ENCODE assay signal across 7 mouse cellular contexts in genomic region chr6:122602992-122603322, GRCm38 (mm10). TPM values are rescaled to one million over a fixed set of nuclear protein-coding genes. Genes with fewer than 3 reads are reported as not detected.
DNase-seq lines count a peak whose midpoint lies in the region; ATAC-seq and TF ChIP-seq lines count a peak whose summit lies in the region.

No protein-coding gene starts in this region.

- no peak overlapping the region for H3K9ac ChIP-seq in neural tube, embryonic 12.5 days
- H3K9ac ChIP-seq in forebrain, embryonic 13.5 days: no peak overlapping the region; the same call in 1 of the 2 replicates
- peak overlapping the region; percentile 67 for H3K9ac ChIP-seq in liver, embryonic 13.5 days
- no peak overlapping the region for H3K9ac ChIP-seq in stomach, postnatal 0 days (ENCODE audit: low read length)

- no peaks in the 10 kb centered on the region for H3K4me1 ChIP-seq in neural tube, embryonic 12.5 days
- peaks cover 13% of the 10 kb centered on the region for H3K4me1 ChIP-seq in forebrain, embryonic 13.5 days
- peaks cover 7% of the 10 kb centered on the region; the same call in 1 of the 2 replicates for H3K4me1 ChIP-seq in liver, embryonic 13.5 days (replicated peaks)
- no peaks in the 10 kb centered on the region for H3K4me1 ChIP-seq in stomach, postnatal 0 days (replicated peaks; ENCODE audit: control insufficient read depth, insufficient read depth)

- H3K4me3 ChIP-seq in neural tube, embryonic 12.5 days: no peak overlapping the region
- no peak overlapping the region for H3K4me3 ChIP-seq in forebrain, embryonic 13.5 days
- H3K4me3 ChIP-seq in liver, embryonic 13.5 days (replicated peaks): peak overlapping the region; percentile 63
- H3K4me3 ChIP-seq in stomach, postnatal 0 days (ENCODE audit: low read depth, low read length): peak overlapping the region; percentile 55

- no peak for ATAC-seq in neural tube, embryonic 12.5 days (ENCODE audit: low FRiP score, low read depth)
- no peak for ATAC-seq in forebrain, embryonic 13.5 days
- ATAC-seq in liver, embryonic 13.5 days (ENCODE audit: low read depth): no peak
- no peak for ATAC-seq in stomach, postnatal 0 days (ENCODE audit: low FRiP score, low TSS enrichment)

- WGBS in neural tube, embryonic 12.5 days: 50% methylated on average over 1 of the region's 1 CpGs
- 50% methylated on average over 1 of the region's 1 CpGs for WGBS in forebrain, embryonic 13.5 days
- WGBS in liver, embryonic 13.5 days (ENCODE audit: insufficient replicate concordance): 3% methylated on average over 1 of the region's 1 CpGs
- 0% methylated on average over 1 of the region's 1 CpGs for WGBS in stomach, postnatal 0 days

- no peak for TF ChIP-seq EP300 in stomach, postnatal 0 days (optimal IDR thresholded peaks at IDR 0.05)

- H3K27ac ChIP-seq in neural tube, embryonic 12.5 days: no peak overlapping the region
- H3K27ac ChIP-seq in forebrain, embryonic 13.5 days: no peak overlapping the region
- H3K27ac ChIP-seq in liver, embryonic 13.5 days: peak overlapping the region; percentile 63; the same call in 1 of the 2 replicates
- peak overlapping the region; percentile 88 for H3K27ac ChIP-seq in stomach, postnatal 0 days (replicated peaks)

- no peak for DNase-seq in neural tube, embryonic 10.5 days (ENCODE audit: extremely low spot score, low spot score)
- no peak for DNase-seq in liver, embryonic 13.5 days
- DNase-seq in stomach, postnatal 0 days (ENCODE audit: low spot score): no peak
- no peak for DNase-seq in embryo, embryonic 10.5 days (ENCODE audit: low spot score)
- no peak for DNase-seq in layer of hippocampus, adult 18-20 months (ENCODE audit: low spot score in 2 of 2)

- no peaks in the 10 kb centered on the region for H3K9me3 ChIP-seq in neural tube, embryonic 12.5 days
- no peaks in the 10 kb centered on the region for H3K9me3 ChIP-seq in forebrain, embryonic 13.5 days (replicated peaks)
- H3K9me3 ChIP-seq in liver, embryonic 13.5 days (replicated peaks): no peaks in the 10 kb centered on the region
- no peaks in the 10 kb centered on the region for H3K9me3 ChIP-seq in stomach, postnatal 0 days (ENCODE audit: control insufficient read depth, low read length)

- no peak for TF ChIP-seq CTCF in stomach, postnatal 0 days (IDR thresholded peaks at IDR 0.05; ENCODE audit: low read depth)

- peak overlapping the region; percentile 63; the same call in 1 of the 2 replicates for H3K4me2 ChIP-seq in neural tube, embryonic 12.5 days (replicated peaks)
- H3K4me2 ChIP-seq in forebrain, embryonic 13.5 days: peak overlapping the region; percentile 61
- H3K4me2 ChIP-seq in liver, embryonic 13.5 days: peak overlapping the region; percentile 75
- H3K4me2 ChIP-seq in stomach, postnatal 0 days (replicated peaks; ENCODE audit: low read depth): peak overlapping the region; percentile 58

- no peaks in the 10 kb centered on the region for H3K27me3 ChIP-seq in neural tube, embryonic 12.5 days (replicated peaks)
- no peaks in the 10 kb centered on the region for H3K27me3 ChIP-seq in forebrain, embryonic 13.5 days
- no peaks in the 10 kb centered on the region for H3K27me3 ChIP-seq in liver, embryonic 13.5 days
- no peaks in the 10 kb centered on the region for H3K27me3 ChIP-seq in stomach, postnatal 0 days (ENCODE audit: control insufficient read depth, insufficient read depth, low read length)

- no peaks in the 10 kb centered on the region for H3K36me3 ChIP-seq in neural tube, embryonic 12.5 days
- no peaks in the 10 kb centered on the region for H3K36me3 ChIP-seq in forebrain, embryonic 13.5 days (ENCODE audit: poor library complexity, severe bottlenecking)
- H3K36me3 ChIP-seq in liver, embryonic 13.5 days: no peaks in the 10 kb centered on the region
- H3K36me3 ChIP-seq in stomach, postnatal 0 days (ENCODE audit: control insufficient read depth, insufficient read depth, low read length): no peaks in the 10 kb centered on the region

RNA-seq across cellular contexts. Expression of gene Apobec1, which starts 0.7 kb away (rescaled TPM):
- polyA plus RNA-seq in neural tube, embryonic 12.5 days (2016; fragmentation: Nextera tagmentation; extraction: Ambion mirVana): 1.2 and 2.1 TPM in 2 replicates
- 2.9 and 3.8 TPM in 2 replicates for polyA plus RNA-seq in forebrain, embryonic 13.5 days (2015; fragmentation: Nextera tagmentation; extraction: Ambion mirVana)
- polyA plus RNA-seq in liver, embryonic 13.5 days (2015; fragmentation: Nextera tagmentation; extraction: Ambion mirVana): 2.8 and 3.8 TPM in 2 replicates
- 7.3 and 7.8 TPM in 2 replicates for polyA plus RNA-seq in stomach, postnatal 0 days (2015; fragmentation: Nextera tagmentation; extraction: Ambion mirVana)
- total RNA-seq in layer of hippocampus, adult 18-20 months (2021): 1 to 10 TPM in 1 of 2 experiments, under 1 TPM in 1; 0.97 to 1.4 TPM

RNA-seq across cellular contexts. Expression of gene Gdf3, which starts 6.9 kb away (rescaled TPM):
- polyA plus RNA-seq in neural tube, embryonic 12.5 days (2016; fragmentation: Nextera tagmentation; extraction: Ambion mirVana): not detected in 2 replicates
- not detected in 2 replicates for polyA plus RNA-seq in forebrain, embryonic 13.5 days (2015; fragmentation: Nextera tagmentation; extraction: Ambion mirVana)
- 5.4 and 5.6 TPM in 2 replicates for polyA plus RNA-seq in liver, embryonic 13.5 days (2015; fragmentation: Nextera tagmentation; extraction: Ambion mirVana)
- not detected in 2 replicates for polyA plus RNA-seq in stomach, postnatal 0 days (2015; fragmentation: Nextera tagmentation; extraction: Ambion mirVana)
- not detected for total RNA-seq in layer of hippocampus, adult 18-20 months (2021)

RNA-seq across cellular contexts. Expression of gene Dppa3, which starts 23.3 kb away (rescaled TPM):
- not detected in 2 replicates for polyA plus RNA-seq in neural tube, embryonic 12.5 days (2016; fragmentation: Nextera tagmentation; extraction: Ambion mirVana)
- polyA plus RNA-seq in forebrain, embryonic 13.5 days (2015; fragmentation: Nextera tagmentation; extraction: Ambion mirVana): not detected in 2 replicates
- not detected in 2 replicates for polyA plus RNA-seq in liver, embryonic 13.5 days (2015; fragmentation: Nextera tagmentation; extraction: Ambion mirVana)
- polyA plus RNA-seq in stomach, postnatal 0 days (2015; fragmentation: Nextera tagmentation; extraction: Ambion mirVana): not detected in 2 replicates
- total RNA-seq in layer of hippocampus, adult 18-20 months (2021): not detected

RNA-seq across cellular contexts. Expression of gene Aicda, which starts 49.4 kb away (rescaled TPM):
- 0.08 and 0.29 TPM in 2 replicates for polyA plus RNA-seq in neural tube, embryonic 12.5 days (2016; fragmentation: Nextera tagmentation; extraction: Ambion mirVana)
- 0.12 and 0.21 TPM in 2 replicates for polyA plus RNA-seq in forebrain, embryonic 13.5 days (2015; fragmentation: Nextera tagmentation; extraction: Ambion mirVana)
- polyA plus RNA-seq in liver, embryonic 13.5 days (2015; fragmentation: Nextera tagmentation; extraction: Ambion mirVana): not detected in 2 replicates
- polyA plus RNA-seq in stomach, postnatal 0 days (2015; fragmentation: Nextera tagmentation; extraction: Ambion mirVana): 0.04 TPM in 1 of 2 replicates, not detected in the other
- total RNA-seq in layer of hippocampus, adult 18-20 months (2021): not detected

Comparison
In these comparisons a context has a peak if more than half of its experiments do, and no peak if none do; other contexts are left out.
1. H3K27ac ChIP-seq: peak in liver, embryonic 13.5 days (single experiment) and stomach, postnatal 0 days (single experiment); none in neural tube, embryonic 12.5 days (single experiment) and forebrain, embryonic 13.5 days (single experiment).
2. H3K4me3 ChIP-seq: peak in liver, embryonic 13.5 days (single experiment) and stomach, postnatal 0 days (single experiment); none in neural tube, embryonic 12.5 days (single experiment) and forebrain, embryonic 13.5 days (single experiment).
3. Peak in every context shown above with its lines, with median percentiles within 50 percentile points of each other: H3K4me2 ChIP-seq.